Mouse (Mus musculus) bone marrow, adult 2 months (tissue): ENCODE data around the gene Aar2. TPM values are rescaled to one million over a fixed set of nuclear protein-coding genes. Genes with fewer than 3 reads are reported as not detected.

ENCODE experiments used
- H3K27ac ChIP-seq: fragments of 200-500 bp; 2 replicates; pipeline ENCODE4 v1.5.1; 2012; ENCODE audit warnings: low read depth, mild to moderate bottlenecking, control low read depth, inconsistent platforms, low read length; ENCODE audit not compliant: control insufficient read depth, poor library complexity, insufficient read depth
- H3K4me1 ChIP-seq: fragments of 200-500 bp; 2 replicates; pipeline ENCODE4 v1.6.1; 2011; ENCODE audit warnings: low read length; ENCODE audit not compliant: control insufficient read depth, insufficient read depth
- H3K4me3 ChIP-seq: fragments of 200-500 bp; replicated peaks from 2 replicates; pipeline ENCODE3; 2011; ENCODE audit warnings: mild to moderate bottlenecking, low read depth, low read length, control low read depth; ENCODE audit not compliant: control insufficient read depth
- CTCF ChIP-seq: fragments of 200-500 bp; IDR thresholded peaks from 2 replicates; pipeline ENCODE4 v1.5.1; 2011; ENCODE audit warnings: low read length, control low read depth; ENCODE audit not compliant: control insufficient read depth, insufficient read depth
- POLR2A ChIP-seq: fragments of 200-500 bp; IDR thresholded peaks from 2 replicates; pipeline ENCODE4 v1.6.1; 2011; ENCODE audit warnings: low read depth, mild to moderate bottlenecking, control low read depth, low read length, borderline replicate concordance; ENCODE audit not compliant: control insufficient read depth
- WGBS: fragments of 180-500 bp; shearing (Covaris S2); methylation state at CpG from one replicate; pipeline ENCODE4 v1.1.7; 2018; 5-methylcytosine and 5-hydroxymethylcytosine counted together
- polyA plus RNA-seq: library from polyadenylated mRNA; stranded (reverse); fragments of >200 nt; gene quantifications from 2 replicates; pipeline ENCODE4 v1.2.4, GENCODE M21; 2011; ENCODE audit warnings: low replicate concordance; ENCODE audit not compliant: missing spikeins, insufficient read depth, insufficient read length

The Aar2 gene
- polyA plus RNA-seq, 1 experiment, result 15.1 TPM

GRCm38 (mm10) chr2:156580507-156580906 lies 33.1 kb downstream of the Aar2 start:
- WGBS, result 72% methylated on average over 5 of the region's 5 CpGs
- no peak for TF ChIP-seq POLR2A
- TF ChIP-seq CTCF, result no peak
- no peaks in the 10 kb centered on the region for H3K4me1 ChIP-seq
- no peak overlapping the region for H3K27ac ChIP-seq
- H3K4me3 ChIP-seq, result no peak overlapping the region

- Histone ChIP-seq H3K4me1 (no peaks in the 10 kb centered on the region), H3K27ac (no peak overlapping the region), H3K4me3 (no peak overlapping the region)
- TF ChIP-seq POLR2A (no peak), CTCF (no peak)
- WGBS, result 44% methylated on average over 10 of the region's 10 CpGs
Observed at GRCm38 (mm10) chr2:156581244-156581643, 33.9 kb downstream of the Aar2 start.

GRCm38 (mm10) chr2:156582887-156583286 lies 35.5 kb downstream of the Aar2 start:
- no peaks in the 10 kb centered on the region for H3K4me1 ChIP-seq
- no peak overlapping the region for H3K27ac ChIP-seq
- WGBS, result 80% methylated on average over 10 of the region's 10 CpGs
- H3K4me3 ChIP-seq, result no peak overlapping the region
- TF ChIP-seq POLR2A, result no peak
- no peak for TF ChIP-seq CTCF

- 53% methylated on average over 11 of the region's 11 CpGs for WGBS
Observed at GRCm38 (mm10) chr2:156584154-156584796, 36.9 kb downstream of the Aar2 start.

GRCm38 (mm10) chr2:156584797-156585471 lies 37.5 kb downstream of the Aar2 start:
- TF ChIP-seq CTCF, result no peak
- TF ChIP-seq POLR2A, result no peak

More at GRCm38 (mm10) chr2:156584154-156584796, 36.9 kb downstream of the Aar2 start:
- Histone ChIP-seq H3K27ac (no peak overlapping the region), H3K4me3 (no peak overlapping the region), H3K4me1 (no peaks in the 10 kb centered on the region)
- peak; percentile 30; the same call in 1 of the 2 replicates for TF ChIP-seq CTCF
- no peak for TF ChIP-seq POLR2A

GRCm38 (mm10) chr2:156589481-156589880 lies 42.1 kb downstream of the Aar2 start:
- 84% methylated on average over 9 of the region's 9 CpGs for WGBS
- H3K4me3 ChIP-seq, result no peak overlapping the region
- TF ChIP-seq POLR2A, result no peak
- no peak for TF ChIP-seq CTCF

More at GRCm38 (mm10) chr2:156584797-156585471, 37.5 kb downstream of the Aar2 start:
- 63% methylated on average over 14 of the region's 14 CpGs for WGBS
- Histone ChIP-seq H3K4me3 (no peak overlapping the region), H3K27ac (no peak overlapping the region), H3K4me1 (no peaks in the 10 kb centered on the region)

GRCm38 (mm10) chr2:156594987-156595490 lies 47.7 kb downstream of the Aar2 start:
- WGBS, result 75% methylated on average over 15 of the region's 15 CpGs
- TF ChIP-seq CTCF, result no peak
- TF ChIP-seq POLR2A, result no peak
- Histone ChIP-seq H3K4me1 (no peaks in the 10 kb centered on the region), H3K27ac (no peak overlapping the region), H3K4me3 (no peak overlapping the region)

More at GRCm38 (mm10) chr2:156589481-156589880, 42.1 kb downstream of the Aar2 start:
- Histone ChIP-seq H3K4me1 (no peaks in the 10 kb centered on the region), H3K27ac (no peak overlapping the region)

GRCm38 (mm10) chr2:156602581-156602980 lies 55.2 kb downstream of the Aar2 start:
- Histone ChIP-seq H3K4me3 (no peak overlapping the region), H3K4me1 (no peaks in the 10 kb centered on the region), H3K27ac (no peak overlapping the region)
- 65% methylated on average over 7 of the region's 7 CpGs for WGBS
- no peak for TF ChIP-seq CTCF
